In the genomic region with DNA sequence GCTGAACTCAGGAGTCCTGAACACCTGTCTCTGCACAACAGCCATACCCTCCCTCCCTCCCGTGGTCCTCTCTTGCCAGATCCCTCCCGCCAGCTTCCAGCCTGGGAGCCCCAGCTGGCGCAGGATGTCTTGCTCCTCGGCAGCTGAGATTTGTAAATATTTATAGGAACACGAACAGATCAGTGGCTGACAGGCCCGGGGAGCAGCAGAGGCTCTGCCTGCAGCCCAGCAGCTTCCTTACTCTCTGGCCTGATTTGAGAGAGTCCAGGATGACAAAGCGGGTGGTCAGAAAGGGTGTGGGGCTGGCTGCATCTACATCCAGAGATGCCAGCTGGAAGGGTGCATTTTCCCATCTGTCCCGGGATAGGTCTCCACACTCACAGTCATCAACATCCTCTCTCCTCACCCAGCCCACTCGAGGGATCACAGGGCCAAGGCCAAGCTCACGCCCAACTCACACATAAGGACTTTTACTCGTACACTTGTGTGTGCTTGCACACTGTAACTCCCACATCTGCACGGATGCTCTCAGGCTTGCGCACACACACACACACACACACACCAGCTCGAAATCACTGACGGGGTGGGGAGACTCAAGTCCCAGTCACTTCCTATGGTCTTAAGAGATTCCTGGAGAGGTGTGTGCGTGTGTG, we compare ENCODE assay signal across 9 mouse cellular contexts. TPM values are rescaled to one million over a fixed set of nuclear protein-coding genes. Genes with fewer than 3 reads are reported as not detected.
DNase-seq lines count a peak whose midpoint lies in the region; ATAC-seq lines count a peak whose summit lies in the region.
"Had no signal": no experiment of that assay in that cellular context is flagged by ENCODE, and none has a peak within 500 bp of the region (broad histone marks: within the 10 kb centered on the region; RNA-seq: fewer than 3 reads in every experiment).

No protein-coding gene starts in this region.

- no peak for ATAC-seq in megakaryocyte progenitor cell, adult 5-6 weeks (replicated peaks; ENCODE audit: poor library complexity)
- no peak for ATAC-seq in erythroid progenitor cell, adult 5-6 weeks (replicated peaks; ENCODE audit: low FRiP score, poor library complexity, severe bottlenecking)

- peak; percentile 20 for DNase-seq in embryo, embryonic 10.5 days (ENCODE audit: low spot score)
- no peak for DNase-seq in embryo, embryonic 10 days (ENCODE audit: low spot score)
- peak; percentile 43 for DNase-seq in urinary bladder, postnatal 14 days (ENCODE audit: low spot score)
- no peak for DNase-seq in urinary bladder, postnatal 25 days (ENCODE audit: low spot score)
- DNase-seq in lung, postnatal 10 days = peak; percentile 88
- no peak for DNase-seq in B cell, adult 2 months
- DNase-seq: liver, embryonic 13.5 days had no signal

RNA-seq across cellular contexts. Expression of gene C1ql1, which starts 10.6 kb away (rescaled TPM):
- not detected in 2 replicates for total RNA-seq in megakaryocyte progenitor cell, adult 5-6 weeks (2015)
- total RNA-seq in megakaryocyte progenitor cell, adult 5-6 weeks (2017) = not detected in 2 replicates
- total RNA-seq in erythroid progenitor cell, adult 5-6 weeks (2015; ENCODE audit: low replicate concordance) = not detected in 2 replicates
- total RNA-seq in erythroid progenitor cell, adult 5-6 weeks (2017; ENCODE audit: low replicate concordance) = not detected in 2 replicates

RNA-seq across cellular contexts. Expression of gene Kif18b, which starts 32.2 kb away (rescaled TPM):
- 18.8 and 19.0 TPM in 2 replicates for total RNA-seq in megakaryocyte progenitor cell, adult 5-6 weeks (2015)
- 18.9 and 20.5 TPM in 2 replicates for total RNA-seq in megakaryocyte progenitor cell, adult 5-6 weeks (2017)
- total RNA-seq in erythroid progenitor cell, adult 5-6 weeks (2015; ENCODE audit: low replicate concordance) = 174 and 202 TPM in 2 replicates
- total RNA-seq in erythroid progenitor cell, adult 5-6 weeks (2017; ENCODE audit: low replicate concordance) = 136 and 165 TPM in 2 replicates

RNA-seq across cellular contexts. Expression of gene Gfap, which starts 56.4 kb away (rescaled TPM):
- total RNA-seq in megakaryocyte progenitor cell, adult 5-6 weeks (2015) = 0.10 TPM in 1 of 2 replicates, not detected in the other
- not detected in 2 replicates for total RNA-seq in megakaryocyte progenitor cell, adult 5-6 weeks (2017)
- total RNA-seq in erythroid progenitor cell, adult 5-6 weeks (2015; ENCODE audit: low replicate concordance) = 31.0 and 38.9 TPM in 2 replicates
- total RNA-seq in erythroid progenitor cell, adult 5-6 weeks (2017; ENCODE audit: low replicate concordance) = 56.2 and 59.8 TPM in 2 replicates

Comparison
In these comparisons a context has a peak if more than half of its experiments do, and no peak if none do; other contexts are left out.
1. DNase-seq: peak in embryo, embryonic 10.5 days (single experiment), urinary bladder, postnatal 14 days (single experiment) and lung, postnatal 10 days (single experiment); none in embryo, embryonic 10 days (single experiment), urinary bladder, postnatal 25 days (single experiment) and B cell, adult 2 months (0 of 2).
2. RNA of gene Kif18b, which starts 32.2 kb away (total RNA-seq): 136 to 202 TPM in erythroid progenitor cell, adult 5-6 weeks; 18.8 to 20.5 TPM in megakaryocyte progenitor cell, adult 5-6 weeks; every median in the first group is over 4 times any median in the second.
3. RNA of gene Gfap, which starts 56.4 kb away (total RNA-seq): 31.0 to 59.8 TPM in erythroid progenitor cell, adult 5-6 weeks; 0.10 TPM in megakaryocyte progenitor cell, adult 5-6 weeks; every median in the first group is over 10 times any median in the second.